Mouse (Mus musculus): ENCODE results near the gene Hgd. TPM values are rescaled to one million over a fixed set of nuclear protein-coding genes. Genes with fewer than 3 reads are reported as not detected.
A peak's percentile ranks its signal among the peaks of the same experiment; 100 is the strongest.

Gene Hgd
- polyA plus RNA-seq, 1 experiment from 2014 or later, result 0.32 TPM

DNA sequence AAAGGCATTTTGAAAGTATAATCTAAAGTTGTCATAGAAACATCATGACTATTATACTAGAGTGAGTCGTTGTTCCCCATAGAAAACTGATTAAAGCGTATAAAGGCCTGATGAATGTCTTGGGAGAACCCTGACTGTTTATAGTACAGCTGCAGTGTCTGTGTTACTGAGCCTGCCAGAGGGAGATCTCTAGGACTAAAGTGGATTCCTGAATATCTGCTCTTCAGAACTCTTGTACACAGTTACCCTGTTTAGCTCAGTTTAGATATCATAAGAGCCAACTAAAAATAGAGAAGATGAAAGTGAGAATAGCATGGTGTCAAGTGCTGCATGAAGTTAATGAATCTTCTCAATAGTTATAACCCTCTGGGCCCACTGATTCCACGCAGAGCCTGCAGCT is 29.7 kb upstream of the Hgd start:
- 36% methylated on average over 3 of the region's 3 CpGs for WGBS
- H3K4me2 ChIP-seq (ENCODE audit: low read depth, low read length), result peak overlapping the region; percentile 54
- H3K27ac ChIP-seq (ENCODE audit: low read length), result peak overlapping the region; percentile 91
- H3K4me1 ChIP-seq (ENCODE audit: control insufficient read depth, insufficient read depth, low read length), result peaks cover 13% of the 10 kb centered on the region
- H3K4me3 ChIP-seq (ENCODE audit: low read length), result no peak overlapping the region
- no peaks in the 10 kb centered on the region for H3K9me3 ChIP-seq (replicated peaks; ENCODE audit: control insufficient read depth, low read length)
- peak; percentile 86 for ATAC-seq (replicated peaks; ENCODE audit: extremely low read depth, insufficient read depth, low FRiP score)
- H3K27me3 ChIP-seq (ENCODE audit: control insufficient read depth, insufficient read depth, low read length), result no peaks in the 10 kb centered on the region
- no peaks in the 10 kb centered on the region for H3K36me3 ChIP-seq (ENCODE audit: control insufficient read depth, insufficient read depth)
- no peak overlapping the region; the same call in 1 of the 2 replicates for H3K9ac ChIP-seq (ENCODE audit: low read length)

GRCm38 (mm10) chr16:37550981-37551380 is 29.0 kb upstream of the Hgd start:
- Histone ChIP-seq H3K4me1 (ENCODE audit: control insufficient read depth, insufficient read depth, low read length) (peaks cover 13% of the 10 kb centered on the region), H3K4me2 (ENCODE audit: low read depth, low read length) (no peak overlapping the region), H3K27me3 (ENCODE audit: control insufficient read depth, insufficient read depth, low read length) (no peaks in the 10 kb centered on the region), H3K36me3 (ENCODE audit: control insufficient read depth, insufficient read depth) (no peaks in the 10 kb centered on the region), H3K9me3 (replicated peaks; ENCODE audit: control insufficient read depth, low read length) (no peaks in the 10 kb centered on the region), H3K4me3 (ENCODE audit: low read length) (no peak overlapping the region), H3K27ac (ENCODE audit: low read length) (peak overlapping the region; percentile 91), H3K9ac (ENCODE audit: low read length) (no peak overlapping the region)
- WGBS, result 50% methylated on average over 2 of the region's 2 CpGs
- peak; percentile 78 for ATAC-seq (replicated peaks; ENCODE audit: extremely low read depth, insufficient read depth, low FRiP score)

- ATAC-seq (replicated peaks; ENCODE audit: extremely low read depth, insufficient read depth, low FRiP score), result no peak
- Histone ChIP-seq H3K4me1 (ENCODE audit: control insufficient read depth, insufficient read depth, low read length) (peaks cover 17% of the 10 kb centered on the region), H3K27ac (ENCODE audit: low read length) (no peak overlapping the region), H3K36me3 (ENCODE audit: control insufficient read depth, insufficient read depth) (peaks cover 9% of the 10 kb centered on the region), H3K9me3 (replicated peaks; ENCODE audit: control insufficient read depth, low read length) (no peaks in the 10 kb centered on the region), H3K4me2 (ENCODE audit: low read depth, low read length) (no peak overlapping the region), H3K9ac (ENCODE audit: low read length) (no peak overlapping the region), H3K4me3 (ENCODE audit: low read length) (no peak overlapping the region), H3K27me3 (ENCODE audit: control insufficient read depth, insufficient read depth, low read length) (no peaks in the 10 kb centered on the region)
- WGBS, result 86% methylated on average over 3 of the region's 3 CpGs
Observed at GRCm38 (mm10) chr16:37552824-37553223, 27.1 kb upstream of the Hgd start.

DNA sequence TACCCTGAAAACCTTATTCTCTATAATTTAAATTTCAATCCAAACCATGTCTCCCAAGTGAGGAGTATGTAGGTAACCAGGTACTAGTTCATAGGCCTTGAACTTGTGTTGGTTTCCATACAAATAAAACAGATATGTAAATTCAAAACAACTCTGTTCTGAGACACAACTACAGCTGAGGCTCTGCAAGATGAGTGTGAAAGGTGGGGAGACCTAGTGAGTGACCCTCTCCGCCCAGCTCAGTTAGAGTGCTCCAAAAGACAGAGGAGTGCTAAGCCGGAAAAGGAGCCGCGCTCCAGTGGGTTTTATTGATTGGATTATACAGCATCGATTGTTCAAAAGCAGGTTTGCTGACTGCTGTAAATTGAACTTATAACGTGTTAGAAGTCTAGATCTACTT is 17.5 kb upstream of the Hgd start:
- no peak for ATAC-seq (replicated peaks; ENCODE audit: extremely low read depth, insufficient read depth, low FRiP score)
- H3K9ac ChIP-seq (ENCODE audit: low read length), result no peak overlapping the region
- H3K4me1 ChIP-seq (ENCODE audit: control insufficient read depth, insufficient read depth, low read length), result 0 out of 2 replicates have a peak, but pooled peaks cover 5% of the 10 kb centered on the region
- H3K36me3 ChIP-seq (ENCODE audit: control insufficient read depth, insufficient read depth), result peaks cover 24% of the 10 kb centered on the region
- no peak overlapping the region for H3K4me2 ChIP-seq (ENCODE audit: low read depth, low read length)
- H3K27me3 ChIP-seq (ENCODE audit: control insufficient read depth, insufficient read depth, low read length), result no peaks in the 10 kb centered on the region
- no peak overlapping the region for H3K27ac ChIP-seq (ENCODE audit: low read length)
- peaks cover 3% of the 10 kb centered on the region for H3K9me3 ChIP-seq (replicated peaks; ENCODE audit: control insufficient read depth, low read length)
- 90% methylated on average over 6 of the region's 6 CpGs for WGBS
- H3K4me3 ChIP-seq (ENCODE audit: low read length), result no peak overlapping the region

DNA sequence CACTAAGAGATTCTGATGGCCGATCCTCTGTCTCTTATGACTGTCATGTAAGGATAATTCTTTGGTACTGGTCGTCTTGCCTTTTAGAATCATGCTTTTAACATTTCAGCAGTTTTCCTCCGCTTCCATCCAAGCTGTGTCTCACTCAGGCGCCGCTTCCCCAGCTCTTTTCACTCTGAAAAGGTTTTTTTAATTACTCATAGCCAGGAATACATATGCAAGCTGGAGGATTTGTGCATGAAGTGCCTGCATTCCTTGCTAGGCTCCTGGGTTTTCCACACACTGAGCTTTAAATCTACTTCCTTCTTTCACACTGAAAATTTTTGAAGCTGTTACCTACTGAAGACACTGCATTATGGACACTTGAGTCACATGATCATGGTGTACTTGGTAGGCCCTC is 17.0 kb upstream of the Hgd start:
- Histone ChIP-seq H3K4me1 (ENCODE audit: control insufficient read depth, insufficient read depth, low read length) (0 out of 2 replicates have a peak, but pooled peaks cover 5% of the 10 kb centered on the region), H3K27ac (ENCODE audit: low read length) (no peak overlapping the region), H3K4me2 (ENCODE audit: low read depth, low read length) (no peak overlapping the region), H3K9me3 (replicated peaks; ENCODE audit: control insufficient read depth, low read length) (peaks cover 3% of the 10 kb centered on the region), H3K9ac (ENCODE audit: low read length) (no peak overlapping the region), H3K27me3 (ENCODE audit: control insufficient read depth, insufficient read depth, low read length) (no peaks in the 10 kb centered on the region), H3K4me3 (ENCODE audit: low read length) (no peak overlapping the region), H3K36me3 (ENCODE audit: control insufficient read depth, insufficient read depth) (peaks cover 21% of the 10 kb centered on the region)
- ATAC-seq (replicated peaks; ENCODE audit: extremely low read depth, insufficient read depth, low FRiP score), result no peak
- 89% methylated on average over 5 of the region's 5 CpGs for WGBS

GRCm38 (mm10) chr16:37565117-37565516 is 14.8 kb upstream of the Hgd start:
- peaks cover 10% of the 10 kb centered on the region; the same call in 1 of the 2 replicates for H3K36me3 ChIP-seq (ENCODE audit: control insufficient read depth, insufficient read depth)
- no peaks in the 10 kb centered on the region for H3K9me3 ChIP-seq (replicated peaks; ENCODE audit: control insufficient read depth, low read length)
- no peak overlapping the region for H3K4me2 ChIP-seq (ENCODE audit: low read depth, low read length)
- H3K9ac ChIP-seq (ENCODE audit: low read length), result no peak overlapping the region
- no peak for ATAC-seq (replicated peaks; ENCODE audit: extremely low read depth, insufficient read depth, low FRiP score)
- H3K4me3 ChIP-seq (ENCODE audit: low read length), result no peak overlapping the region
- no peaks in the 10 kb centered on the region for H3K27me3 ChIP-seq (ENCODE audit: control insufficient read depth, insufficient read depth, low read length)
- no peak overlapping the region for H3K27ac ChIP-seq (ENCODE audit: low read length)
- 0 out of 2 replicates have a peak, but pooled peaks cover 5% of the 10 kb centered on the region for H3K4me1 ChIP-seq (ENCODE audit: control insufficient read depth, insufficient read depth, low read length)
- WGBS, result 19% methylated on average over 1 of the region's 1 CpGs

GRCm38 (mm10) chr16:37566107-37566506 is 13.8 kb upstream of the Hgd start:
- no peak overlapping the region for H3K27ac ChIP-seq (ENCODE audit: low read length)
- H3K27me3 ChIP-seq (ENCODE audit: control insufficient read depth, insufficient read depth, low read length), result no peaks in the 10 kb centered on the region
- H3K9me3 ChIP-seq (replicated peaks; ENCODE audit: control insufficient read depth, low read length), result no peaks in the 10 kb centered on the region
- no peak for ATAC-seq (replicated peaks; ENCODE audit: extremely low read depth, insufficient read depth, low FRiP score)
- H3K9ac ChIP-seq (ENCODE audit: low read length), result no peak overlapping the region
- H3K4me1 ChIP-seq (ENCODE audit: control insufficient read depth, insufficient read depth, low read length), result 0 out of 2 replicates have a peak, but pooled peaks cover 5% of the 10 kb centered on the region
- WGBS, result 80% methylated on average over 6 of the region's 6 CpGs
- H3K4me2 ChIP-seq (ENCODE audit: low read depth, low read length), result no peak overlapping the region
- no peak overlapping the region for H3K4me3 ChIP-seq (ENCODE audit: low read length)
- H3K36me3 ChIP-seq (ENCODE audit: control insufficient read depth, insufficient read depth), result peaks cover 8% of the 10 kb centered on the region; the same call in 1 of the 2 replicates

DNA sequence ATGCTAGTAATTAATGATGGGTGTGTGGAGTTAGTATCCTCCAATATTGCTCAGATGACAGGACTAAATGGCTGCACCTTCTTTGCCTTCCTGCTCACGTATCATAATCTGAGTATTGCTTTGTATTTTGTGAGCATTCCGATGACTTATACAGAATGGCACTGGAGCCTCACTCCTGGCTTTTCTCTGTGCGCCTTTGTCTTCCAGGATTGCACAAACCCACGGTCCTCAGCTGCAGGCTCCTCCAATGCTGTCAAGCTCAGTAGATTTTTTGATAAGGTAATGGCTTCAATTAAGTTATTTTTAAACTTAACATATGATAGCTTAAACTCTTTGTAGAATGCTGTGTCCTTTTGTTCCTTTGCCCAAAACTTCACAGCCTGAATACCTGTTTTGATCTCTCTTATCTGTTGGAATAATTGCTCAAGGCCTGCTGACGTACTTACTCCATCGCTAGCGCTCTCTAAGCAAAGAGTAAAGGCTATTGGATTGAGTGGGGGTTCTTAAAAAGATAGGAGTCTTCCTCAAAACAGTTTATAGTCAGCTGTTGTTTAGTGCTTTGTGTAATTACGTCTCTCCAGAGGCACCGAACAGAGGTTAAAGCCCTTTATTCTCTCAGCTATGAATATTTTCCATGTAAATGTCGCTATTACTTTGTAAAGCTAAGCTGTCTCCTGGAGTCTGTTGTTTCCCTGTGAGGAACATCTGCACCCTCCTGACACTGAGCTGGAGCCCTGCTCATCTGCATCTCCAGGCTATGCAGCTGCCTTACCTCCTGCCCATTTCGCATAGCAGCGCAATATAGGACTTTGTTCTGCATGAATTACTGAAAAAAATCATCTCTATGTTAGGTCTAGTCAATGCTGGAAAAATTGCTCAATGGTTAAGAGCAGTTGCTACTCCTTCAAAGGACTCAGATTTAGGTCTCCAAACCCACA is 12.6 kb upstream of the Hgd start:
- ATAC-seq (replicated peaks; ENCODE audit: extremely low read depth, insufficient read depth, low FRiP score), result no peak
- Histone ChIP-seq H3K36me3 (ENCODE audit: control insufficient read depth, insufficient read depth) (peaks cover 12% of the 10 kb centered on the region; the same call in 1 of the 2 replicates), H3K4me3 (ENCODE audit: low read length) (no peak overlapping the region), H3K4me2 (ENCODE audit: low read depth, low read length) (no peak overlapping the region), H3K4me1 (ENCODE audit: control insufficient read depth, insufficient read depth, low read length) (0 out of 2 replicates have a peak, but pooled peaks cover 5% of the 10 kb centered on the region), H3K27me3 (ENCODE audit: control insufficient read depth, insufficient read depth, low read length) (no peaks in the 10 kb centered on the region), H3K9me3 (replicated peaks; ENCODE audit: control insufficient read depth, low read length) (no peaks in the 10 kb centered on the region), H3K27ac (ENCODE audit: low read length) (no peak overlapping the region), H3K9ac (ENCODE audit: low read length) (no peak overlapping the region)
- WGBS, result 76% methylated on average over 12 of the region's 12 CpGs

DNA sequence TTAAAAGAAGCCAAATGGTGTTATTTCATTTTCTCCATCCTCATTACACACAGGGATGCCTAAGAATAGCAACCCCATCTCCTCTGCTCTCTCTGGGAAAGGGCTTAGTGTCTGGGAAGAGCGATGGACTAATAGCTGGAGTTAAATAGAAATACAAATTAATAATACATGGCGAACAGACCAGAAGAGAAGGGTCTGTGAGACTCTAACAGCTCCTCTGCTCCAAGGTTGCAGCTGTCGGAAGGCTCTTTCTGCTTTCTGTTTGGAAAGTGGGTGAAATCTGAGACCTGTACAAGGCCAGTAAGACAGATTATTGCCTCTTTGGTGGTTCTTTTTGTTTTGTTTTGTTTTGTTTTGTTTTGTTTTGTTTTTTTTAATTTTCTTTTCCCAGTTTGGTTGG is 8.4 kb upstream of the Hgd start:
- 86% methylated on average over 3 of the region's 3 CpGs for WGBS
- Histone ChIP-seq H3K36me3 (ENCODE audit: control insufficient read depth, insufficient read depth) (peaks cover 13% of the 10 kb centered on the region; the same call in 1 of the 2 replicates), H3K4me1 (ENCODE audit: control insufficient read depth, insufficient read depth, low read length) (no peaks in the 10 kb centered on the region), H3K4me3 (ENCODE audit: low read length) (no peak overlapping the region), H3K4me2 (ENCODE audit: low read depth, low read length) (no peak overlapping the region), H3K27ac (ENCODE audit: low read length) (no peak overlapping the region), H3K9me3 (replicated peaks; ENCODE audit: control insufficient read depth, low read length) (peaks cover 7% of the 10 kb centered on the region), H3K9ac (ENCODE audit: low read length) (no peak overlapping the region), H3K27me3 (ENCODE audit: control insufficient read depth, insufficient read depth, low read length) (no peaks in the 10 kb centered on the region)
- no peak for ATAC-seq (replicated peaks; ENCODE audit: extremely low read depth, insufficient read depth, low FRiP score)
